Mouse (Mus musculus) lung, adult 2 months (tissue): ENCODE data around the gene Emc8.

Source experiments
- CTCF ChIP-seq: fragments of 200-500 bp; IDR thresholded peaks from 2 replicates; pipeline ENCODE4 v1.5.1; 2011; ENCODE audit warnings: mild to moderate bottlenecking, low read length, control low read depth; ENCODE audit not compliant: insufficient read depth
- POLR2A ChIP-seq: fragments of 200-500 bp; IDR thresholded peaks from 2 replicates; pipeline ENCODE4 v1.6.1; 2011; ENCODE audit warnings: low read depth, mild to moderate bottlenecking, control low read depth, low read length, borderline replicate concordance; ENCODE audit errors: extremely low read depth

GRCm38 (mm10) chr8:120623608-120624007 lies 44.8 kb downstream of the Emc8 start:
- TF ChIP-seq POLR2A (no peak), CTCF (no peak)
